Mouse (Mus musculus): ENCODE measurements around the gene Syt1. TPM values are rescaled to one million over a fixed set of nuclear protein-coding genes. Genes with fewer than 3 reads are reported as not detected.

Syt1 gene
- total and polyA plus RNA-seq, 3 experiments = 0.31 to 0.50 TPM; not detected in 1

- Histone ChIP-seq H3K4me3 (no peak overlapping the region), H3K79me2 (replicated peaks; ENCODE audit: control insufficient read depth, insufficient read depth, low read length) (no peaks in the 10 kb centered on the region), H3K4me1 (ENCODE audit: control insufficient read depth, insufficient read depth, low read length) (no peaks in the 10 kb centered on the region), H3K9ac (ENCODE audit: low read depth, low read length) (no peak overlapping the region), H3K36me3 (ENCODE audit: control insufficient read depth, insufficient read depth, low read length) (no peaks in the 10 kb centered on the region), H3K27me3 (ENCODE audit: control insufficient read depth, insufficient read depth, low read length) (no peaks in the 10 kb centered on the region), H3K27ac (no peak overlapping the region)
- intact Hi-C loops (cut with DNase I) = no loop called here
- WGBS = 45% methylated on average over 5 of the region's 5 CpGs
- TF ChIP-seq CTCF (IDR thresholded peaks at IDR 0.05) = no peak
- no peak for TF ChIP-seq POLR2A (IDR thresholded peaks at IDR 0.05; ENCODE audit: insufficient read depth, low read depth, low read length)
- TF ChIP-seq EP300 (IDR thresholded peaks at IDR 0.05; ENCODE audit: insufficient read depth, low read depth, low read length) = no peak
- DNase-seq = no peak
These were observed 114.3 kb downstream of the Syt1 start for GRCm38 (mm10) chr10:108896529-108896928.

- no peak overlapping the region for H3K4me3 ChIP-seq
- no peak overlapping the region for H3K27ac ChIP-seq
- H3K27me3 ChIP-seq (ENCODE audit: control insufficient read depth, insufficient read depth, low read length) = no peaks in the 10 kb centered on the region
- TF ChIP-seq CTCF (IDR thresholded peaks at IDR 0.05) = no peak
- no peak for TF ChIP-seq POLR2A (IDR thresholded peaks at IDR 0.05; ENCODE audit: insufficient read depth, low read depth, low read length)
- no peak for TF ChIP-seq EP300 (IDR thresholded peaks at IDR 0.05; ENCODE audit: insufficient read depth, low read depth, low read length)
- H3K36me3 ChIP-seq (ENCODE audit: control insufficient read depth, insufficient read depth, low read length) = no peaks in the 10 kb centered on the region
- WGBS = 85% methylated on average over 6 of the region's 6 CpGs
- H3K79me2 ChIP-seq (replicated peaks; ENCODE audit: control insufficient read depth, insufficient read depth, low read length) = no peaks in the 10 kb centered on the region
- intact Hi-C loops (cut with DNase I) = no loop called here
- no peak for DNase-seq
- H3K9ac ChIP-seq (ENCODE audit: low read depth, low read length) = no peak overlapping the region
- no peaks in the 10 kb centered on the region for H3K4me1 ChIP-seq (ENCODE audit: control insufficient read depth, insufficient read depth, low read length)
These were observed 117.5 kb downstream of the Syt1 start for GRCm38 (mm10) chr10:108893288-108893687.

- Histone ChIP-seq H3K9ac (ENCODE audit: low read depth, low read length) (no peak overlapping the region), H3K27me3 (ENCODE audit: control insufficient read depth, insufficient read depth, low read length) (no peaks in the 10 kb centered on the region), H3K27ac (no peak overlapping the region), H3K4me3 (no peak overlapping the region), H3K79me2 (replicated peaks; ENCODE audit: control insufficient read depth, insufficient read depth, low read length) (no peaks in the 10 kb centered on the region), H3K4me1 (ENCODE audit: control insufficient read depth, insufficient read depth, low read length) (no peaks in the 10 kb centered on the region), H3K36me3 (ENCODE audit: control insufficient read depth, insufficient read depth, low read length) (no peaks in the 10 kb centered on the region)
- no peak for DNase-seq
- intact Hi-C loops (cut with DNase I) = no loop called here
- no peak for TF ChIP-seq CTCF (IDR thresholded peaks at IDR 0.05)
- no peak for TF ChIP-seq POLR2A (IDR thresholded peaks at IDR 0.05; ENCODE audit: insufficient read depth, low read depth, low read length)
- TF ChIP-seq EP300 (IDR thresholded peaks at IDR 0.05; ENCODE audit: insufficient read depth, low read depth, low read length) = no peak
- WGBS = 88% methylated on average over 1 of the region's 1 CpGs
These were observed 118.3 kb downstream of the Syt1 start for GRCm38 (mm10) chr10:108892441-108892840.

- no peaks in the 10 kb centered on the region for H3K79me2 ChIP-seq (replicated peaks; ENCODE audit: control insufficient read depth, insufficient read depth, low read length)
- no peak for DNase-seq
- intact Hi-C loops (cut with DNase I) = no loop called here
- H3K4me3 ChIP-seq = no peak overlapping the region
- TF ChIP-seq EP300 (IDR thresholded peaks at IDR 0.05; ENCODE audit: insufficient read depth, low read depth, low read length) (no peak), CTCF (IDR thresholded peaks at IDR 0.05) (no peak), POLR2A (IDR thresholded peaks at IDR 0.05; ENCODE audit: insufficient read depth, low read depth, low read length) (no peak)
- no peak overlapping the region for H3K9ac ChIP-seq (ENCODE audit: low read depth, low read length)
- 77% methylated on average over 4 of the region's 4 CpGs for WGBS
- H3K27me3 ChIP-seq (ENCODE audit: control insufficient read depth, insufficient read depth, low read length) = no peaks in the 10 kb centered on the region
- no peaks in the 10 kb centered on the region; the same call in 1 of the 2 replicates for H3K4me1 ChIP-seq (ENCODE audit: control insufficient read depth, insufficient read depth, low read length)
- H3K27ac ChIP-seq = no peak overlapping the region
- H3K36me3 ChIP-seq (ENCODE audit: control insufficient read depth, insufficient read depth, low read length) = no peaks in the 10 kb centered on the region
These were observed 121.7 kb downstream of the Syt1 start for GRCm38 (mm10) chr10:108889084-108889483.

GRCm38 (mm10) chr10:108886781-108887180, 124.0 kb downstream of the Syt1 start:
- Histone ChIP-seq H3K4me3 (no peak overlapping the region), H3K79me2 (replicated peaks; ENCODE audit: control insufficient read depth, insufficient read depth, low read length) (no peaks in the 10 kb centered on the region), H3K9ac (ENCODE audit: low read depth, low read length) (no peak overlapping the region), H3K4me1 (ENCODE audit: control insufficient read depth, insufficient read depth, low read length) (no peaks in the 10 kb centered on the region; the same call in 1 of the 2 replicates), H3K36me3 (ENCODE audit: control insufficient read depth, insufficient read depth, low read length) (no peaks in the 10 kb centered on the region), H3K27me3 (ENCODE audit: control insufficient read depth, insufficient read depth, low read length) (no peaks in the 10 kb centered on the region), H3K27ac (no peak overlapping the region)
- intact Hi-C loops (cut with DNase I) = no loop called here
- no peak for DNase-seq
- TF ChIP-seq POLR2A (IDR thresholded peaks at IDR 0.05; ENCODE audit: insufficient read depth, low read depth, low read length) (no peak), EP300 (IDR thresholded peaks at IDR 0.05; ENCODE audit: insufficient read depth, low read depth, low read length) (no peak), CTCF (IDR thresholded peaks at IDR 0.05) (no peak)

GRCm38 (mm10) chr10:108885769-108886168, 125.0 kb downstream of the Syt1 start:
- Histone ChIP-seq H3K4me1 (ENCODE audit: control insufficient read depth, insufficient read depth, low read length) (no peaks in the 10 kb centered on the region; the same call in 1 of the 2 replicates), H3K27me3 (ENCODE audit: control insufficient read depth, insufficient read depth, low read length) (no peaks in the 10 kb centered on the region), H3K27ac (no peak overlapping the region), H3K36me3 (ENCODE audit: control insufficient read depth, insufficient read depth, low read length) (no peaks in the 10 kb centered on the region), H3K79me2 (replicated peaks; ENCODE audit: control insufficient read depth, insufficient read depth, low read length) (no peaks in the 10 kb centered on the region), H3K9ac (ENCODE audit: low read depth, low read length) (no peak overlapping the region), H3K4me3 (no peak overlapping the region)
- TF ChIP-seq POLR2A (IDR thresholded peaks at IDR 0.05; ENCODE audit: insufficient read depth, low read depth, low read length) (no peak), EP300 (IDR thresholded peaks at IDR 0.05; ENCODE audit: insufficient read depth, low read depth, low read length) (no peak), CTCF (IDR thresholded peaks at IDR 0.05) (no peak)
- intact Hi-C loops (cut with DNase I) = no loop called here
- WGBS = 96% methylated on average over 1 of the region's 1 CpGs
- DNase-seq = no peak
